Comparison of ENCODE assay signal across 20 mouse cellular contexts in the genomic region with DNA sequence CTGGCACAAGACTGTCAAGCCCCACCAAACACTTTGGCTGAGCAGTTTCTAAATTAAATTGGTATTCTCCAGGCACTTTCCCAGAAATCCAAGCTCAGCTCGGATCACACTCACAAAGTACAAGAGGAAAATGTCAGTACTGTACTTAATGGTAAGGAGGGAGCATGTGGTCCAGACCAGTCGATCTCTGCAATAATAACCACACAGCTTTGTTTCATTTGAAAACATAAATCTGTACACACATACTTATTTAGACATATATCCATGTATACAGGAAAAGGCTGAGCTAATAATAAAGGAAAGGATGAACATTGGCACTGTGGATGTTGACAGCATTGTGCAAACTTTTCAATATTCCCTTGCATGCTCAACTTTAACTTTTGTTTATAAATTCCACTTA.
"Had no signal": no experiment of that assay in that cellular context is flagged by ENCODE, and none has a peak within 500 bp of the region (broad histone marks: within the 10 kb centered on the region; RNA-seq: fewer than 3 reads in every experiment).

No protein-coding gene starts in this region.

- DNase-seq: liver, embryonic 13.5 days; liver, postnatal 0 days; lung, postnatal 36 days; retina, postnatal 1 day; right cerebral cortex, adult 18-20 months; right cerebral cortex, postnatal 25 days; right cerebral cortex, postnatal 4 days; spleen, adult 18-20 months; thymus, adult 18-20 months; thymus, postnatal 14 days; thymus, postnatal 36 days had no signal

- H3K36me3 ChIP-seq: liver, embryonic 13.5 days; liver, embryonic 15.5 days; midbrain, embryonic 13.5 days; midbrain, embryonic 15.5 days; neural tube, embryonic 13.5 days; neural tube, embryonic 15.5 days had no signal

- H3K27me3 ChIP-seq: liver, embryonic 13.5 days; liver, embryonic 15.5 days; megakaryocyte, embryonic 14.5 days; midbrain, embryonic 13.5 days; midbrain, embryonic 15.5 days; neural tube, embryonic 13.5 days; neural tube, embryonic 15.5 days had no signal

- H3K9me3 ChIP-seq: liver, embryonic 13.5 days; liver, embryonic 15.5 days; midbrain, embryonic 13.5 days; midbrain, embryonic 15.5 days; neural tube, embryonic 15.5 days had no signal

- H3K27ac ChIP-seq: liver, embryonic 13.5 days; liver, embryonic 15.5 days; macrophage; midbrain, embryonic 13.5 days; midbrain, embryonic 15.5 days; neural tube, embryonic 13.5 days; neural tube, embryonic 15.5 days had no signal

- H3K9ac ChIP-seq: liver, embryonic 13.5 days; liver, embryonic 15.5 days; liver, postnatal 0 days; midbrain, embryonic 13.5 days; midbrain, embryonic 15.5 days; neural tube, embryonic 13.5 days; neural tube, embryonic 15.5 days had no signal

- ATAC-seq: liver, postnatal 0 days; lung, postnatal 0 days; midbrain, embryonic 13.5 days; midbrain, embryonic 15.5 days had no signal

- H3K4me1 ChIP-seq: liver, embryonic 13.5 days; liver, embryonic 15.5 days; megakaryocyte, embryonic 14.5 days; midbrain, embryonic 13.5 days; midbrain, embryonic 15.5 days; neural tube, embryonic 13.5 days; neural tube, embryonic 15.5 days had no signal

- H3K4me2 ChIP-seq: liver, embryonic 13.5 days; liver, embryonic 15.5 days; midbrain, embryonic 11.5 days; midbrain, embryonic 13.5 days; midbrain, embryonic 15.5 days; neural tube, embryonic 13.5 days; neural tube, embryonic 15.5 days had no signal

- H3K4me3 ChIP-seq: liver, embryonic 13.5 days; liver, embryonic 15.5 days; megakaryocyte, embryonic 14.5 days; midbrain, embryonic 13.5 days; midbrain, embryonic 15.5 days; neural tube, embryonic 13.5 days; neural tube, embryonic 15.5 days had no signal
